Mouse (Mus musculus) cerebellum, adult 2 months (tissue): ENCODE measurements around the gene Lpin3.

ENCODE experiments used
- CTCF ChIP-seq: fragments of 200-500 bp; IDR thresholded peaks from 2 replicates; pipeline ENCODE4 v1.5.1; 2011; ENCODE audit warnings: low read depth, mild to moderate bottlenecking, control low read depth, low read length, moderate library complexity, borderline replicate concordance; ENCODE audit not compliant: insufficient read depth
- POLR2A ChIP-seq: fragments of 200-500 bp; IDR thresholded peaks from 2 replicates; pipeline ENCODE4 v1.6.1; 2011; ENCODE audit warnings: low read length, control low read depth, borderline replicate concordance; ENCODE audit not compliant: insufficient read depth

- no peak for TF ChIP-seq POLR2A
- no peak for TF ChIP-seq CTCF
Measured at GRCm38 (mm10) chr2:160886221-160886620, 5.8 kb downstream of the Lpin3 start.
